Comparison of ENCODE assay signal across 14 mouse cellular contexts in the genomic region with DNA sequence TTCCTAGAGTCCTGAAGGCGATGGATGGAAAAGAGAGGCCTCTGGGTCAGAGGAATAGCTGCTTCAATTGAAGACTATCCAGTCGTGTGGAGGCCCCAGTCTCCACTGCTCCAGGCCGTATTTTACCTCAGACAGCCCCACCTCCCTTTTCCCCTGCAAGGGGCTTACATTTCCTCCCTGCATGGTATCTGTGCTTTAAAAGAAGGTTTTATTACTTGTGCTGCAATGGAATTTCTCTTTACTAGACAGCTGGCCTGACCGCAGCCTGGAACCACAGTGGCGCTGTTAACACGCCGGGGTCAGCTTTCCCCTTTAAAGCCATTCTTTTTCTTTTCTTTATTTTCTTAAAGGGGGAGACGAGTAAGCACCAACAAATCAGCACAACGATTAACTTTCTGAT.
DNase-seq lines count a peak whose midpoint lies in the region; ATAC-seq lines count a peak whose summit lies in the region.
"Had no signal": no experiment of that assay in that cellular context is flagged by ENCODE, and none has a peak within 500 bp of the region (broad histone marks: within the 10 kb centered on the region; RNA-seq: fewer than 3 reads in every experiment).

No protein-coding gene starts in this region.

- H3K9ac ChIP-seq in kidney, embryonic 14.5 days (ENCODE audit: low read depth, low read length): no peak overlapping the region
- H3K9ac ChIP-seq in midbrain, embryonic 12.5 days (replicated peaks): no peak overlapping the region
- no peak overlapping the region for H3K9ac ChIP-seq in midbrain, embryonic 15.5 days
- H3K9ac ChIP-seq in neural tube, embryonic 11.5 days (ENCODE audit: low read length): no peak overlapping the region
- H3K9ac ChIP-seq: heart, embryonic 15.5 days; lung, embryonic 15.5 days; stomach, embryonic 15.5 days had no signal

- peak; percentile 82 for ATAC-seq in kidney, embryonic 14.5 days (ENCODE audit: low FRiP score, low TSS enrichment)
- ATAC-seq in midbrain, embryonic 12.5 days (ENCODE audit: low FRiP score, low read depth): no peak
- no peak for ATAC-seq in midbrain, embryonic 15.5 days (replicated peaks)
- ATAC-seq in granulocyte monocyte progenitor cell, adult 5-6 weeks (replicated peaks; ENCODE audit: poor library complexity, severe bottlenecking): peak; percentile 48
- peak; percentile 51; the same call in 1 of the 2 replicates for ATAC-seq in neural tube, embryonic 11.5 days (ENCODE audit: insufficient read depth, low FRiP score, low TSS enrichment)
- ATAC-seq in CD4-positive, CD25-positive, alpha-beta regulatory T cell, adult 4 months: no peak

- H3K4me3 ChIP-seq in kidney, embryonic 14.5 days (ENCODE audit: low read length): no peak overlapping the region
- no peak overlapping the region for H3K4me3 ChIP-seq in midbrain, embryonic 12.5 days
- no peak overlapping the region for H3K4me3 ChIP-seq in midbrain, embryonic 15.5 days
- H3K4me3 ChIP-seq in neural tube, embryonic 11.5 days (ENCODE audit: low read depth, low read length): no peak overlapping the region
- H3K4me3 ChIP-seq: heart, embryonic 15.5 days; layer of hippocampus, adult 2 months; lung, embryonic 15.5 days; stomach, embryonic 15.5 days had no signal

- no peak for DNase-seq in kidney, adult 11 months
- peak; percentile 58 for DNase-seq in neural tube, embryonic 11.5 days (ENCODE audit: low spot score)
- no peak for DNase-seq in adrenal gland, postnatal 36 days
- DNase-seq: cerebellum, adult 18-20 months; gastrocnemius, postnatal 36 days had no signal

- WGBS in kidney, embryonic 14.5 days: 8% methylated on average over 9 of the region's 9 CpGs
- 18% methylated on average over 9 of the region's 9 CpGs for WGBS in midbrain, embryonic 12.5 days
- 30% methylated on average over 9 of the region's 9 CpGs for WGBS in midbrain, embryonic 15.5 days
- WGBS in neural tube, embryonic 11.5 days: 5% methylated on average over 9 of the region's 9 CpGs

- no peaks in the 10 kb centered on the region for H3K36me3 ChIP-seq in kidney, embryonic 14.5 days (ENCODE audit: control insufficient read depth, insufficient read depth, low read length)
- H3K36me3 ChIP-seq in midbrain, embryonic 12.5 days: no peaks in the 10 kb centered on the region
- no peaks in the 10 kb centered on the region for H3K36me3 ChIP-seq in midbrain, embryonic 15.5 days (replicated peaks)
- no peaks in the 10 kb centered on the region for H3K36me3 ChIP-seq in neural tube, embryonic 11.5 days (ENCODE audit: control insufficient read depth, insufficient read depth, low read length)
- H3K36me3 ChIP-seq: heart, embryonic 15.5 days; lung, embryonic 15.5 days; stomach, embryonic 15.5 days had no signal

- H3K4me2 ChIP-seq in kidney, embryonic 14.5 days (replicated peaks; ENCODE audit: low read depth, low read length): peak overlapping the region; percentile 8; the same call in 1 of the 2 replicates
- no peak overlapping the region; the same call in 1 of the 2 replicates for H3K4me2 ChIP-seq in midbrain, embryonic 12.5 days (replicated peaks)
- no peak overlapping the region for H3K4me2 ChIP-seq in midbrain, embryonic 15.5 days
- no peak overlapping the region for H3K4me2 ChIP-seq in neural tube, embryonic 11.5 days (ENCODE audit: low read depth)
- H3K4me2 ChIP-seq: heart, embryonic 15.5 days; lung, embryonic 15.5 days; stomach, embryonic 15.5 days had no signal

- 0 out of 2 replicates have a peak, but pooled peaks cover 3% of the 10 kb centered on the region for H3K27me3 ChIP-seq in kidney, embryonic 14.5 days (ENCODE audit: control insufficient read depth, insufficient read depth, low read length)
- peaks cover 31% of the 10 kb centered on the region for H3K27me3 ChIP-seq in midbrain, embryonic 12.5 days
- H3K27me3 ChIP-seq in midbrain, embryonic 15.5 days (replicated peaks): 0 out of 2 replicates have a peak, but pooled peaks cover 9% of the 10 kb centered on the region
- 0 out of 2 replicates have a peak, but pooled peaks cover 2% of the 10 kb centered on the region for H3K27me3 ChIP-seq in neural tube, embryonic 11.5 days (ENCODE audit: control insufficient read depth, insufficient read depth, low read length)
- H3K27me3 ChIP-seq: heart, embryonic 15.5 days; lung, embryonic 15.5 days; stomach, embryonic 15.5 days had no signal

- no peaks in the 10 kb centered on the region for H3K9me3 ChIP-seq in kidney, embryonic 14.5 days (ENCODE audit: control insufficient read depth, low read length)
- no peaks in the 10 kb centered on the region for H3K9me3 ChIP-seq in midbrain, embryonic 12.5 days
- H3K9me3 ChIP-seq in midbrain, embryonic 15.5 days: no peaks in the 10 kb centered on the region
- H3K9me3 ChIP-seq in neural tube, embryonic 11.5 days (ENCODE audit: control insufficient read depth, low read length): no peaks in the 10 kb centered on the region
- H3K9me3 ChIP-seq: heart, embryonic 15.5 days; lung, embryonic 15.5 days; stomach, embryonic 15.5 days had no signal

- no peak overlapping the region for H3K27ac ChIP-seq in kidney, embryonic 14.5 days (ENCODE audit: low read depth, low read length)
- H3K27ac ChIP-seq in midbrain, embryonic 12.5 days (replicated peaks): 0 out of 2 replicates have a peak overlapping the region, but pooled peaks have one; percentile 36
- no peak overlapping the region for H3K27ac ChIP-seq in midbrain, embryonic 15.5 days
- H3K27ac ChIP-seq in neural tube, embryonic 11.5 days (ENCODE audit: low read depth, low read length): no peak overlapping the region
- H3K27ac ChIP-seq: heart, embryonic 15.5 days; layer of hippocampus, adult 2 months; lung, embryonic 15.5 days; stomach, embryonic 15.5 days had no signal

- peaks cover 30% of the 10 kb centered on the region for H3K4me1 ChIP-seq in kidney, embryonic 14.5 days (ENCODE audit: control insufficient read depth, insufficient read depth, low read length)
- H3K4me1 ChIP-seq in midbrain, embryonic 12.5 days: peaks cover 62% of the 10 kb centered on the region
- H3K4me1 ChIP-seq in midbrain, embryonic 15.5 days: peaks cover 56% of the 10 kb centered on the region
- peaks cover 45% of the 10 kb centered on the region for H3K4me1 ChIP-seq in neural tube, embryonic 11.5 days (ENCODE audit: control insufficient read depth, insufficient read depth, low read length)
- H3K4me1 ChIP-seq: stomach, embryonic 15.5 days had no signal

Comparison
In these comparisons a context has a peak if more than half of its experiments do, and no peak if none do; other contexts are left out.
1. ATAC-seq: peak in kidney, embryonic 14.5 days (single experiment), granulocyte monocyte progenitor cell, adult 5-6 weeks (single experiment) and neural tube, embryonic 11.5 days (single experiment); none in midbrain, embryonic 12.5 days (single experiment), midbrain, embryonic 15.5 days (single experiment) and CD4-positive, CD25-positive, alpha-beta regulatory T cell, adult 4 months (single experiment).